Mouse (Mus musculus) gastrocnemius, postnatal 10 days (tissue): ENCODE measurements at regions not wholly inside any gene's neighbourhood (a gene's known extent, or its start where the extent isn't known, plus 50 kb on each side); places are given as distances from the start of the nearest gene placed in this dataset.
A peak's percentile ranks its signal among the peaks of the same experiment; 100 is the strongest.

Experiments used
- DNase-seq: peaks from one replicate; pipeline ENCODE4 v3.0.0; 2021; ENCODE audit warnings: mixed read lengths

- DNase-seq = no peak
Observed at GRCm38 (mm10) chr4:124149771-124150451, 232.1 kb upstream of the 4930535I16Rik start.

- no peak for DNase-seq
Observed at GRCm38 (mm10) chr4:124149037-124149436, 231.2 kb upstream of the 4930535I16Rik start.

DNA sequence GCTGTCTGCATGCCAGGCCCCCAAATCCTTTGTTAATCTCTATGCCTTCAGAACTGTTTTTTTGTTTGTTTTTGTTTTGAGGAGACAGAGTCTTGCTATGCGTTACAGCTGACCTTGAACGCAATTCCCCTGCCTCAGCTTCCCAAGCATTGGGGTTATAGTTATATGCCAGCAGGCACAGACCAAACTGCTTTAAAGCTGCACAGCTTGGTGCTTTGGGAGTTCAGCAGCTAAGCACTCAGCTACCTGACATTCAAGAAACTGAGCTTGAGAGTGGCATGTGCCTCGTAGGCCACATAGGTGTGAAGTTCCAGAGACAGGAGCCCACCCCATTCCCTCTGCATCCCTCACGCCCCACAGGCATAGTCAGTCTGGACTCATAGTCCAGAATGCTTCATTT lies 229.5 kb upstream of the 4930535I16Rik start:
- DNase-seq = no peak

- peak; percentile 9 for DNase-seq
Observed at GRCm38 (mm10) chr4:124146135-124146534, 228.3 kb upstream of the 4930535I16Rik start.

GRCm38 (mm10) chr4:124143630-124144029 lies 225.8 kb upstream of the 4930535I16Rik start:
- no peak for DNase-seq

DNA sequence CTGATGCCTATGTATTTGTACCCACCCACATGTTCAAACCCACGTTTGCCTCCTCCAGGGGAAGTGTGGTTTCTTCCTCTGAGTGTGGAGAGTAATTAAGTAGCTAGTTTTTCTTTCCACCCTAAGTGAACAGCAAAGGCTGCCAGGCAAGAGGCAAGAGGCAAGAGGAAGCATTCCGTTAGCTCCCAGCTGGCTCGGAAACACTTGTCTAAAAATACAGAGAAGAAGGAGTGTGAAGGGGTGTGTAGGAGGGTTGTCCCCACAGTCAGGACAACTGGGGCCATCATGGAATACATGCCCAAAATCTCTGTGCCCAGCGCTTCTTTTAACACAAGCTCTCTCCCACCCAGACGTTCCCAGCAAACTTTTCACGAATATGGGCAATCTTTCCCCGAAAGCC lies 225.4 kb upstream of the 4930535I16Rik start:
- DNase-seq = no peak

- DNase-seq = peak; percentile 86
Observed at GRCm38 (mm10) chr4:124142083-124142482, 224.3 kb upstream of the 4930535I16Rik start.

GRCm38 (mm10) chr4:124135165-124135470 lies 217.3 kb upstream of the 4930535I16Rik start:
- DNase-seq = no peak

GRCm38 (mm10) chr4:124134341-124135164 lies 216.7 kb upstream of the 4930535I16Rik start:
- no peak for DNase-seq

DNA sequence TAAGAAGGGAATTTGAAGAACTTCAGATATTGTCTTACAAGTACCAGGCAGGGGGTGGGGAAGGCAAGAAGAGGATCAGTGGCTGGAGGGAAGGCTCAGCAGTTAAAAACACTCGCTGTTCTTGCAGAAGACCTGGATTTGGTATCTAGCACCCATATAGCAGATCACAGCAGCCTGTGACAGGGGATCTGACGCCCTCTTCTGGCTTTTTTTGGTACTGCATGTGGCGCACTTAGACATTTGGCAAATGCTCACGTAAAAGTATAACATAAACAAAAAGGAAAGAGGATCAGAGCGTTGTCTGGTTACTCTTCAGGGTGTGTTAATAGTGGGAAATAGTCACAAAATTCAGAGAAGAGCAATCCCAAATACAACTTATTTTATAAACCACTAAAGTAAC lies 213.1 kb upstream of the 4930535I16Rik start:
- DNase-seq = no peak

DNA sequence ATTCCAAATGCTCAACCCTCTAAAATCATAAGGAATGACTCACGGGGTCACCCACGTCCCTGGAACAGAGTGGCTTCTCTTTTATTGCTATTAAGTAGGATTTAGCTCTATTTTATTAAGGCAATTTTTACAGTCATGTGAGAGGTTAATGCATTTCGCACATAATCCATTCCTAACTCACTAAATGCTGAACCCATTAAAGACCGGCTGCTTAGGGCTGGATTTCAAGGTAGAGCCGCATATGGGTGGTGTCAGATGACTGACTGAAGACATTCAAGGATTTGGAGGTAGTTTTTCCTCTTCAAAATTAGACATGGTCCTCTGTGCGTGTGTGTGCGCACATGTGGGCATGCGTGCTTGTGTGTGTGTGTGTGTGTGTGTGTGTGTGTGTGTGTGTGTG lies 208.4 kb upstream of the 4930535I16Rik start:
- no peak for DNase-seq

GRCm38 (mm10) chr4:124120334-124120733 lies 202.5 kb upstream of the 4930535I16Rik start:
- no peak for DNase-seq

DNA sequence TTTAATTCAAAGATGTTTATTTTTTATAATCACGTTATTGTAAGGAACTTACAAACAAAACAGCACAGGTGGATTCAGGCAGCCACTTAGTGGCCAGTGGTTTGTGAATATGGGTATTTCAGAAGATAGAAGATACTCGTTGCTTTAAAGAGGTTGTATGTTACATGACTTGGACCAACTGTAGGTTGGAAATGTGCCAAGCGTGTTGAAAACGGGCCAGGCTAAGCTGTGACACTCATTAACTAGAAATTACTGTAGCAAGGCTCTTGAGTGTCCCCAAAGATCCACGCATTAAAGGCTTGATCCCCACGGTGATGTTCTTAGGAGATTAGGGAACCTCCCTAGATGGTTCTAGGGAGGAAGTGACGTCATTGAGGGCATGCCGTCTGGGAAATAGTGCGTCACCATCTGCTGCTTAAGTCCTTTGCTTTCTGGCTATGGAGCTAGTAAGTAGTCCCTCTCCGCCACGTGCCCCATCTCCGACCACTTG lies 196.1 kb upstream of the 4930535I16Rik start:
- no peak for DNase-seq

DNA sequence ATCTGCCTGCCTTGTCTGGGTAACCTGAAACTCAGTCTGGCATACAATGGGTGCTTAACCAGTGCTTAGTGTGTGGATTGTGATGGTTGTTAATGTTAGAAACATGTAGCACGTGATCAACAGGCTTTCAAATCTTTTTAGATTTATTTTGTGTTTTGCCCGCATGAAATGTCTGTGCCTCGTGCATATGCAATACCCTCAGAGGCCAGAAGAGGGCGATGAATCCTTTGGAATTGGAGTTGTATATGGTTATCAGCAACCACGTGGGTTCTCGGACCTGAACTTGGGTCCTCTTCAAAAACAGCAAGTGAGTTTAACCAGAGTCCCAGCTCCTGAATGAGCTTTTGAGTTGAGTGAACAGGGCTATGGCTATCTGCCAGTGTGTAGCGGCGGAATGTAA lies 192.9 kb upstream of the 4930535I16Rik start:
- DNase-seq = no peak

DNA sequence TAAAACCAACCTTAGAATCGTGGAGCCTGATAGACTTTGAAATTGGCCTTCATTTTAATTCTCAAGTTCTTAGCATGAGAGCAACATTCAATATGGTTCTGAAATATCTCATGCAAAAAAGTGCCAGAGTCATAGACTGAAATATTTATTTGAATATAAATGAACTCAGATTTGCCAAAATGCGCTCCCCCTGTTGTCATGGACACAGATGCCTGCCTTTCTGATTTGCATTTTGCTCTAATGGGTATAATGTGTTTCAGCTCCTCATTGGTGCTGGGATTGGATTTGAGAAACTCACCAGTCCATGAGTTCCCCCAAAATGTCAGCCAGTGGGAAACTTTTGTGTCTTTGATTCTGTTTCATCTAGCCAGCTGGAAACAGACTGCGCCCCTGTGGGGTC lies 191.5 kb upstream of the 4930535I16Rik start:
- DNase-seq = no peak

DNA sequence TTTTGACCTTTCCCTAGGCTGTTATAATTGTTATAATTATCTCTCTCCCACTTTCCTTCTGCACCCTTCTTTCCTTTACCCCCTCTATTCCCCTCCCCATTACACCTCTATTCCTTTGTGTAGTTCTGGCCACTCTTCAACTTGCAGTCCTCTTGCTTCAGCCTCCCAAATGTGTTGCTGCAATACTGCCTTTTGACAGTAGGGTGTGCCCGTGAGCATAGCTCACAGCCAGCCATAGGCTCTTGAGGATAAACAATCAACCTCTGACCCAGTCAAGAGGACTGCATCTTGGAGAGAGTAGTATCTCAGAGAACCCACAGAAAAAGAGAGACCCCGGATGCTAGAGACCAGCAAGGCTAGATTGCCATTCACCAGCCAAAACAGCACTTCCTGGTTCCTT lies 184.9 kb upstream of the 4930535I16Rik start:
- no peak for DNase-seq

- DNase-seq = no peak
Observed at GRCm38 (mm10) chr4:124086801-124087200, 169.0 kb upstream of the 4930535I16Rik start.

DNA sequence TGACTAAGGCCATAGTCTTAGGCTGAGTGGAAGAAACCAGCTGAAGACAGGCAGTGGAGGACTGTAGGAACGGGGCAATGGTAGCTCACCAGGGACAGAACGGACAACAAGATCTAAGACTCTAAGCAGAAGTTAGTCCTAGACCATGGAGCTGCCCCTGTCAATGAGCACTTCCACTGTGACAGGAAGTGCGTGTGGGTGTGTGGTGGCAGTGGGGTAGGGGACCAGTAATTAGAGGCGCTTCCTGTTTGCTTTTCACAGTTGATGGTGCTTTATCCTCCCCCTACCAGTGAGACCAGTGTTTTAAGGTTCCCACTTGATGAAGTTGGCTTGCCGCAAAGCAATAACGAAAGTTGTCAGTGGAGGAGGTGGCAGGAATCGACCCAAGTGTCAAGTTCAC lies 168.4 kb upstream of the 4930535I16Rik start:
- DNase-seq = no peak

DNA sequence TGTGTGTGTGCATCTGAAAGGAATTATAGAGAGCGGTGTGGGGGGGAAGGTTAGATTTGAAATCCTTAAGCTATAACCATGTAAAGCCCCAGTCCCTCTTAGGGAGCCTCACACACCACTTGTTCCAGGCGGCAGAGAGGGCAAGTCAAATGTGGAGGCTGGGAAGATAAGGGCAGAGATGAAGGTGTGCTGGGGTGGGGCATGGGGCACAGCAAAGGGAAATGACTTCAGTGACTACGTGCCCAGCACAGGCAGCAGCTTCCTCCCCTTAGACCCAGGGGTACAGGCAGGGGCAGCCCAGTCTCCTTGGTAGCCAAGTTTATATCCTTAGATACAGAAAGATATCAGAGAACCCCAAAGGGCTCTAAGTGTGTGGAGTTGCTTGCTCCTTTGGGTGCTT lies 161.8 kb upstream of the 4930535I16Rik start:
- DNase-seq = no peak

DNA sequence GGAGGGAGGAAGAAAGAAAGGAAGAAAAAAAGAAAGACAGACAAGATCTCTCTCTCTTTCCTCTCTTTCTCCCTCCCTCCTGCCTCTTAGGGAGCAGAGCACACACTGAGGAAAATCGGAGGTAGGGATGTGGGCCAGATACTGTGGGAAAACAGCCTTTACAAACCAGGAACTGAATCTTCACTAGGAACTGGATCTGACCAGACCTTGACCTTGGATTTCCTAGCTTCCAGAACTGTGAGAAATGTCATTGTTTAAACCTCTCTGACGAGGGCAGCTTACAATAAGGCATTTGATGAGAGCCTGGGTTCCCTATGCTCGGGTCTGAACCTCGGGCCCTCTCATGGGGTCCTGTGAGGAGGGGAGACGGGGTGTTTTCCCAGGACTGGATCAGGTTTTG lies 157.7 kb upstream of the 4930535I16Rik start:
- DNase-seq = no peak

GRCm38 (mm10) chr4:124073646-124074045 lies 155.8 kb upstream of the 4930535I16Rik start:
- DNase-seq = no peak

GRCm38 (mm10) chr4:124064601-124065000 lies 146.8 kb upstream of the 4930535I16Rik start:
- no peak for DNase-seq

DNA sequence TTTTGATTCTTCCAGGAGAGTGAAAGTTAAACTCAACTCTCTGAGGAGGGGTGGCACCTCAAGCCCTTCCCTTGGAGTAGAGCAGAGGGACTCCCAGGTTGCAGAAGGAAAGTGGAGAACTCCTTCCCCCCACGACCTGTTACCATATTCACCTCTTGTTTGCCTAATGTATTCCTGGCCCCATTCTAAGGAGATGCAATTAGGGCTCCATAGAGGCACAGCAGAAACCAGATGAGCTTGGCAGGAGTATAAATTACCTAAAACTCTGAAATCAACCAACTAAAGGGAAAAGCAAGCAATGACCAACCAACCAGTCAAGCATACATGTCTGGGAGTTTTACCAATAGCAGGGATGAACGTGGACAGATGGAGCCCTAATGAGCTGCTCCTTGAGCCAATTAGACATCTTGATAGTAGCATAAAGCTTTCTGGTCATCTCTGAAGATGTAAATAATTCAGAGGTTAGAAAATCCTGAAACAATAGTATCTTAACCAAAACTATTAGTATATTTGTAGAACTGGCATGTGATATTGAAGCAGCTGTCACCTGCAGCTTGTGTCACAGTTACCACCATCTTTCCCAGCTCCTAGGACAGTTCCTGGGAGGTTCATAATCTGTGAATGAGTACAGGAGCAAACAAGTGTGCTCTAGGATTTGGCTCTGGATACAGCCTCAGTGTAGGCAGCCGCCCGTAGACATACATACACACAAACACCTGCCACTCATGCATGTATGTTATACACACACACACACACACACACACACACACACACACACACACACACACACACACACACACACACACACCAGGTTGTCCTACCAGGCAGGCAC lies 145.7 kb upstream of the 4930535I16Rik start:
- no peak for DNase-seq
